In genomic region chr10:98485751-98486681, GRCm38 (mm10) we compare ENCODE assay signal across 9 mouse cellular contexts.
A peak's percentile ranks its signal among the peaks of the same experiment; 100 is the strongest.
DNase-seq lines count a peak whose midpoint lies in the region; ATAC-seq lines count a peak whose summit lies in the region.
"Had no signal": no experiment of that assay in that cellular context is flagged by ENCODE, and none has a peak within 500 bp of the region (broad histone marks: within the 10 kb centered on the region; RNA-seq: fewer than 3 reads in every experiment).

No protein-coding gene starts in this region.

- H3K27me3 ChIP-seq in kidney, embryonic 16.5 days (ENCODE audit: insufficient read depth, low read length), result no peaks in the 10 kb centered on the region
- H3K27me3 ChIP-seq in embryonic facial prominence, embryonic 10.5 days (replicated peaks; ENCODE audit: low read depth, poor library complexity, severe bottlenecking), result no peaks in the 10 kb centered on the region
- no peaks in the 10 kb centered on the region for H3K27me3 ChIP-seq in midbrain, embryonic 15.5 days (replicated peaks)

- no peaks in the 10 kb centered on the region for H3K36me3 ChIP-seq in kidney, embryonic 16.5 days (ENCODE audit: insufficient read depth, low read length)
- H3K36me3 ChIP-seq in embryonic facial prominence, embryonic 10.5 days (replicated peaks), result no peaks in the 10 kb centered on the region
- H3K36me3 ChIP-seq in midbrain, embryonic 15.5 days (replicated peaks), result no peaks in the 10 kb centered on the region
- H3K36me3 ChIP-seq: G1E had no signal

- no peak overlapping the region for H3K9ac ChIP-seq in kidney, embryonic 16.5 days (replicated peaks; ENCODE audit: low read length)
- H3K9ac ChIP-seq in midbrain, embryonic 15.5 days, result no peak overlapping the region

- WGBS in kidney, embryonic 16.5 days, result 63% methylated on average over 20 of the region's 20 CpGs
- 73% methylated on average over 20 of the region's 20 CpGs for WGBS in embryonic facial prominence, embryonic 10.5 days
- 86% methylated on average over 20 of the region's 20 CpGs for WGBS in midbrain, embryonic 15.5 days

- no peaks in the 10 kb centered on the region for H3K4me1 ChIP-seq in kidney, embryonic 16.5 days (ENCODE audit: insufficient read depth, low read length)
- peaks cover 7% of the 10 kb centered on the region; the same call in 1 of the 2 replicates for H3K4me1 ChIP-seq in embryonic facial prominence, embryonic 10.5 days
- no peaks in the 10 kb centered on the region for H3K4me1 ChIP-seq in midbrain, embryonic 15.5 days

- no peak for ATAC-seq in kidney, embryonic 16.5 days (ENCODE audit: low FRiP score, low TSS enrichment)
- no peak for ATAC-seq in granulocyte monocyte progenitor cell, adult 5-6 weeks (replicated peaks; ENCODE audit: poor library complexity, severe bottlenecking)
- ATAC-seq in midbrain, embryonic 15.5 days (replicated peaks), result no peak

- no peak overlapping the region for H3K27ac ChIP-seq in kidney, embryonic 16.5 days (ENCODE audit: low read length)
- no peak overlapping the region for H3K27ac ChIP-seq in embryonic facial prominence, embryonic 10.5 days (replicated peaks)
- no peak overlapping the region for H3K27ac ChIP-seq in midbrain, embryonic 15.5 days

- H3K4me2 ChIP-seq in kidney, embryonic 16.5 days (replicated peaks; ENCODE audit: low read depth, low read length), result no peak overlapping the region
- H3K4me2 ChIP-seq in midbrain, embryonic 15.5 days, result no peak overlapping the region

- peak; percentile 10 to 17 for DNase-seq in kidney, postnatal 4 days
- peak; percentile 18 for DNase-seq in embryonic facial prominence, embryonic 10.5 days (ENCODE audit: low spot score)
- DNase-seq in layer of hippocampus, adult 9-10 months (ENCODE audit: low spot score), result peak; percentile 81
- DNase-seq in ovary, postnatal 36 days (ENCODE audit: low spot score), result peak; percentile 7
- DNase-seq in yolk sac, embryonic 10.5 days (ENCODE audit: low spot score), result no peak

- no peak overlapping the region for H3K4me3 ChIP-seq in kidney, embryonic 16.5 days (ENCODE audit: low read length)
- H3K4me3 ChIP-seq in embryonic facial prominence, embryonic 10.5 days, result no peak overlapping the region
- H3K4me3 ChIP-seq in midbrain, embryonic 15.5 days, result no peak overlapping the region

- H3K9me3 ChIP-seq in kidney, embryonic 16.5 days (ENCODE audit: low read length), result peaks cover 5% of the 10 kb centered on the region; the same call in 1 of the 2 replicates
- 0 out of 2 replicates have a peak, but pooled peaks cover 3% of the 10 kb centered on the region for H3K9me3 ChIP-seq in embryonic facial prominence, embryonic 10.5 days
- H3K9me3 ChIP-seq in midbrain, embryonic 15.5 days, result no peaks in the 10 kb centered on the region
- H3K9me3 ChIP-seq: G1E had no signal
